Mouse (Mus musculus): ENCODE measurements around the gene Erc2.
"Not testable (repeated sequence)": the region's sequence is repeated elsewhere in the genome, so short reads cannot be mapped to it uniquely, and the experiment has no call there.

The Erc2 gene

GRCm38 (mm10) chr14:27828089-27828488, 205.9 kb downstream of the Erc2 start:
- no peak for DNase-seq (ENCODE audit: low spot score in 2 of 2)

- DNase-seq (ENCODE audit: low spot score in 2 of 2): no peak
These were observed 210.0 kb downstream of the Erc2 start for GRCm38 (mm10) chr14:27832196-27832595.

GRCm38 (mm10) chr14:27835351-27835750, 213.1 kb downstream of the Erc2 start:
- DNase-seq (ENCODE audit: low spot score in 2 of 2): no peak

DNA sequence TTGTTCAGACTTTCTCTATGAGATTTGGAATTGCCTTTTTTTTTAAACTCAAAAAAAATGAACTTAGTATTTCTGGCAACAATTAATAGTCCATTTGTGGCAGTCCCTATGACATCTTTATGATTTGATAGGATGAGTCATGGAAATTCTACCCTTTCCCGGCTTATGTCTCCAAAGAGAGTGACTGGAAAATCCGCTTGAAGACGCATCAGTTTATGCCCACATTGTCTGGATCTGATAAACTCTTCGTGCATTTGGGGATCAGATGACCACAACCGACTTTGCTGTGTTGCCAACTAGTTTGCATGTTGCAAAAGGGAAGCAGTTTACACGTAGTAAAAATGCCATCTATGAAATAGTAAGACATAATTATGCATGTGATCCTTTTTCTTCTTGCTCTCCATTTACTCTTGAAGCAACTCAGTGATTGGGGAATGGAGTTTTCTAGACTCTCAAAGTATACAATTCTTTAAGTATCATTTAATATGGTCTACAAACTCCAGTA, 215.4 kb downstream of the Erc2 start:
- no peak for DNase-seq (ENCODE audit: low spot score in 2 of 2)

GRCm38 (mm10) chr14:27840120-27840519, 217.9 kb downstream of the Erc2 start:
- DNase-seq (ENCODE audit: low spot score in 2 of 2): no peak

DNA sequence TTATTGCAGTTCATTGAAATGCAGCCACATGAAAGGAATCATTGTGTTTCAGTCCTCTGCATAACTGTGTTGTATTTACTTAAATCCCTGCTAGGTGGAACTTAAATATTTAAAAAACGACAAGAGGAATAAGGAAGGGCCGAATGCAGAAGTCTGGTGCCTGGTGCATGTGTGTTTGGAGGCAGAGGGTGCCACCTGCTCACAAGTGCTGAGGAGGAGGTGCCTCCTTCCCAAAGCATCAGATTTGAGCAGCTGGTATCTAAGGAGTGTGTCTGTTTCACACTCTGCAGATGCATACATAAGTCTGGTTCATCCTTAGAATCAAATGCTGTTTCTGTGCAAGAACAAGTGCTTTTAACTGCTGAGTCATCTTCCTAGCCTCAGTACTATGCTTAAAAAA, 224.6 kb downstream of the Erc2 start:
- DNase-seq (ENCODE audit: low spot score in 2 of 2): no peak

DNA sequence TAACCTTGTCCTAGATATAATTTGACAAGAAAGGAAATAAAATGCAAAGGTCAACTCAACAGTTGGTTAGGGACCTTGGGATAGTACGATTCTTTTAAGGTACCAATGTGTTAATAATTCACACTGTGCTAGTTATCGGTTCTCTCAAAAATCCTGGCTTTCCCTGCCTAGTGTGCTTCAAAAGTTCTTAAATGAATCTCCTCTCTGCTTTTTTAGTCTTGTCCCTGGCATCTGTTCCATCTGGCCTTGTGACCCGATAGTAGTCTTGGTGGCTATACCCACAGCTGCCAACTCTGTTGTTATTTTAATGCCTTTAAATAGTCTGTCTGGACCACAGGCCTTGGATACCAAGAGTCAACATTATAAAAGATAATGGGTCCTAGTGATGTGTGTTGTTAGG, 225.1 kb downstream of the Erc2 start:
- DNase-seq (ENCODE audit: low spot score in 2 of 2): no peak

- no peak for DNase-seq (ENCODE audit: low spot score in 2 of 2)
These were observed 229.0 kb downstream of the Erc2 start for GRCm38 (mm10) chr14:27851231-27851630.

DNA sequence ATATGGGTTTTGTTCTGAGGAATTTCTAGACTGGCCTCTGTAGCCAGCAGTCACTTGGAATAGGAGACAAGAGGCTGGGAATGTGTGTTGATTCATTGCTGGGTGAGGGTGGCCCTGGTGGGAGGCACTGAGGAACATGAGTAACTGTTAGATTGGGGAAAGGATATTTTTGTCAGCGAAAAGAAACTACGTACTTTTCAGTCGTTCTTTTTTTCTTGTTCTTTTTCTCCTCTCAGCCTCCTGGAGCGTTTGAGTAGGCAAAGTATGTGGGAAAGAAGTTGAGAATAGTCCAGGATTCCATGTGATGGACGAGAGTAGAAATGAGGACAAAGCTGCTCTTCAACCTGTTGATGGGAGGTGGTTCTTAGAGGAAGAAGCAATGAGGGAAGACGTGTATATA, 230.4 kb downstream of the Erc2 start:
- DNase-seq (ENCODE audit: low spot score in 2 of 2): no peak

DNA sequence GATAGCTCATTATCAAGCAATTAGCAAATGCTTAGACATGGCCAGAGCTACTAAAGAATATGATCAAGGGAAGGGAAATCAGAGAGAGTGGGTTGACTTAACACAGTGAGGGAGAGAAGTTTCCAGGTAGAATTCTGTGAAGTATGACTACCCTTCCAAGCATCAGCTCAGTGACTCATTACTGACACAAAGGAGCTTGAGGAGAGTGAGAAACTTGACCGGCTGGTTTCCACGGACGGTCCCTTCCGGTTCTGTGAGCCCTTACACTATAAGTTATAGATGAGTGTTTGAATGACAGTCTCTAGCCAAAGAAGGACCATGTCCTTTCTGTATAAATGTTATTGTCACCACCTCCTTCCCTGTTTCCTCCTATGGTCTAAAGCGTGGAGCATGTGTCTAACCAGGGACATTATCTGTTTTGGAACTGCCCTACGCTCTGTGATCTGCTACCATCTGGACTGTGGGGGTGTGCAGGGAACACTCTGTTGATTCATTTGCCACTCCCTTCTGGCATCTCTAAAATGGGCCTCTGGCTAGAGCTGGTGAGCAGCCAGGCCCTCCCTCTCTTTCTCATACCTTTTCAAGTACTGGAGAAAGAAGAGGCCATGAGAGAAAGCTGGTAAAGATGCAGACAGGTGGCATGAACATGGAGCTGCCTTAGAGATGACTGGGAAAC, 238.3 kb downstream of the Erc2 start:
- DNase-seq (ENCODE audit: low spot score in 2 of 2): no peak

GRCm38 (mm10) chr14:27862299-27862698, 240.1 kb downstream of the Erc2 start:
- DNase-seq (ENCODE audit: low spot score in 2 of 2): no peak

- DNase-seq (ENCODE audit: low spot score in 2 of 2): no peak
These were observed 245.2 kb downstream of the Erc2 start for GRCm38 (mm10) chr14:27867386-27867785.

DNA sequence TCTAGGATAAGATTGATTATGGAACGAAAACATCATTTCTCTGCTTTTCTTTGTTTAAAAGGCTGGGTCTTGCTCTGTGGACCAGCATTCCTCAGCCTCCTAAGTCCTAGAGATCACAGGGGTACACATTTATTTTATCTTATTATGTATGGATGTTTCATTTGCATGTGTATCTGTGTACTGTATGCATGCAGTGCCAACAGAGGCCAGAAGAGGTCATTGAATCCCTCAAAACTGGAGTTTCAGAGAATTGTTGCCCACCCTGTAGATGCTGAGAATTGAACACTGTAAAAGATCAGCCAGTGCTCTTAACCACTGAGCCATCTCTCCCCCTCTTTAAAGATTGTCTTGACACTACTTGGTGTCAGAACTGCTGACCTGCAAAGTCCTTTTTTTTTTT, 251.4 kb downstream of the Erc2 start:
- DNase-seq (ENCODE audit: low spot score in 2 of 2): no peak

- DNase-seq (ENCODE audit: low spot score in 2 of 2): no peak
These were observed 253.8 kb downstream of the Erc2 start for GRCm38 (mm10) chr14:27875991-27876411.

DNA sequence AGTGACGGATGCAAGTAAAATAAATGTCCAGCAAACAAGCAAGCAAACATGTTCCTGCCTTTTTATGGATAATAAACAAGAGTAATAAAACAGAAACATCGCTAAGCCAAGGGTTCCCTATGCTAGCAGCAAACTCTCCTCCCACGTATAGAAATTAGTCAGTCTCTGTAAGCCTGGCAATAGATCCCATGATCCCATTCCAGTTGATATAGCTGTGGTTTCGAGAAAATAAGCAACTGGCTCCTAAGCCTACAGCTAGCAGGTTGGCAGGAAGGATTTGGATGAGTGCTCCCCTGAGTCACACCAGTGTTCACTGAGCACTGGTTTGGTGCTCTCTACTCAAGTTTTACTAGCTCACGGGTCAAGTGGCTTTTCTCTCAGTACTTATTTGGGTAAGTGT, 259.7 kb downstream of the Erc2 start:
- DNase-seq (ENCODE audit: low spot score in 2 of 2): no peak

DNA sequence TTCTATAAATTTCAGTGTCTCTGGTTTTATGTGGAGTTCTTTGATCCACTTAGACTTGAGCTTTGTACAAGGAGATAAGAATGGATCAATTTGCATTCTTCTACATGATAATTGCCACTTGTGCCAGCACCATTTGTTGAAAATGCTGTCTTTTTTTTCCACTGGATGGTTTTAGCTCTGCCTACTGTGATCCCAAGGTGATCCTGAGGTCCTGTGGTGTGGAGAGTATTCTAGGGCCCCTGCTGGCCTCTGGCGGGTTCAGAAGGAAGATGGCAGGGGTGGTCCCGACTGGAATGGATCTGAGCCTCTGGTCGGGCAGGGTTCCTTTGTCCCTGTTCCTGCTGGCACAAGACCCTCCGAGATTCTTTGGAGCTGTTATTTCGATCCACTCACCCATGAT, 264.1 kb downstream of the Erc2 start:
- DNase-seq (ENCODE audit: low spot score in 2 of 2): not testable (repeated sequence)

- no peak for DNase-seq (ENCODE audit: low spot score in 2 of 2)
These were observed 265.3 kb downstream of the Erc2 start for GRCm38 (mm10) chr14:27887488-27887887.

- DNase-seq (ENCODE audit: low spot score in 2 of 2): no peak
These were observed 267.4 kb downstream of the Erc2 start for GRCm38 (mm10) chr14:27889650-27890049.

- no peak for DNase-seq (ENCODE audit: low spot score in 2 of 2)
These were observed 270.2 kb downstream of the Erc2 start for GRCm38 (mm10) chr14:27892416-27892815.

- DNase-seq (ENCODE audit: low spot score in 2 of 2): no peak
These were observed 279.5 kb downstream of the Erc2 start for GRCm38 (mm10) chr14:27901772-27902171.

DNA sequence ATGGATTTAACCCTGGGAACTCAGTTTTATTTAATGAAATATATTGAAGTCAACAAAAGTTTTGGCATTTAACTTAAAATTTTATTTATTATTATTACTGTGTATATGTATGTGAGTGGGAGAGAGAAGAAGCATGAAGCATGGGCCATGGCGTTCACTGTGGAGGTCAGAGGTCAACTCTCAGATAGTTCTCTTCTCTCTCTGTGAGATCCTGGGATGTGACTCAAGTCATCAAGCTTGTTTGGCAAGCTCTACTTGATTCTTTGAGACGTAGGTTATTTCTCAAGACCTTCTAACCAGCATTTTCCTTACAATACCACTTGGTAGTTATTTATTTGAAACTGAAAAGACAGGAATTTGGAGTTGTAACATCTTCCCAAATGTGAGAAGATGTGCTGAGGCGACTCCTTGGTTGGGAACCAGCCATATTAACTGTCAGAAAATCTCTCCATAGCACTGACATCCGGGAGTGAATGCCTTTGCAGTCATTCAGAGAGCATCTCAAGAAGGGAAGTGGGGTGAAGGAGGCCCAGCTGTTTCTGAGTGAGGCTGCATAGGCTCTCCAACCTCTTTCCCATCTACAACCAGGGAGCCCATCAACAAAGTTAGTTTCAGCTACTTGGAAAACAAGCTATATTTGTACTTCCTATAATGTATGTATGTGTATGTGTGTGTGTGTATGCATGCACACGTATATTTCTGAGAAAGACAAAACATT, 299.6 kb downstream of the Erc2 start:
- DNase-seq (ENCODE audit: low spot score in 2 of 2): no peak

DNA sequence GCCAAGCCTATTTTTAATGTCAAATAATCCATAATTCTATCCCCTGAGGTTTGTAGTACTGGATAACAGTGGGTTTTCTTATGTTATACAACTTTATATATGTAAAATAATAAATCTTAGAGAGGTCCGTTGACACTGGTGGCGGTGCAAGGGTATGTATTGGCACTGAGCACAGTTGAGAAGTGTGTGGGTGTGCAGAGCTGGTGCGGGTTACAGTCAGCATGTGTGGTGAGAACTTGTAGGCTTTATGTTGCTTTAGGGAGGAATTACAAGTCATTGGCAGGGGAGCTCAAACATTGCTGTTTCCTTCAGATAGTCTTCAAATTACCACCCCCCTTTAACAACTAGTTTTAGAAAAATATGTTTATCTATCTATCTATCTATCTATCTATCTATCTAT, 305.1 kb downstream of the Erc2 start:
- no peak for DNase-seq (ENCODE audit: low spot score in 2 of 2)

- DNase-seq (ENCODE audit: low spot score in 2 of 2): no peak
These were observed 311.3 kb downstream of the Erc2 start for GRCm38 (mm10) chr14:27933533-27933932.

Data from urinary bladder, adult 18-20 months (tissue).